Mouse (Mus musculus) ES-Bruce4 (cell line): Measurements from ENCODE around the gene Eng.

Source experiments
- CTCF ChIP-seq: IDR thresholded peaks from one replicate; pipeline ENCODE4 v1.8.1; 2011; ENCODE audit warnings: low read depth, low read length
- POLR2A ChIP-seq: IDR thresholded peaks from one replicate; pipeline ENCODE4 v1.8.1; 2011; ENCODE audit warnings: low read length; ENCODE audit not compliant: insufficient read depth

- TF ChIP-seq CTCF (no peak), POLR2A (no peak)
These were observed at the start of gene Eng for GRCm38 (mm10) chr2:32646379-32647056.
